Mouse (Mus musculus): Measurements from ENCODE around the gene Cbfb.
A peak's percentile ranks its signal among the peaks of the same experiment; 100 is the strongest.

Cbfb gene

GRCm38 (mm10) chr8:105251954-105252353, 81.5 kb downstream of the Cbfb start:
- DNase-seq (ENCODE audit: low spot score in 2 of 2): no peak

- DNase-seq (ENCODE audit: low spot score in 2 of 2): no peak
These were observed 82.4 kb downstream of the Cbfb start for GRCm38 (mm10) chr8:105252680-105253537.

DNA sequence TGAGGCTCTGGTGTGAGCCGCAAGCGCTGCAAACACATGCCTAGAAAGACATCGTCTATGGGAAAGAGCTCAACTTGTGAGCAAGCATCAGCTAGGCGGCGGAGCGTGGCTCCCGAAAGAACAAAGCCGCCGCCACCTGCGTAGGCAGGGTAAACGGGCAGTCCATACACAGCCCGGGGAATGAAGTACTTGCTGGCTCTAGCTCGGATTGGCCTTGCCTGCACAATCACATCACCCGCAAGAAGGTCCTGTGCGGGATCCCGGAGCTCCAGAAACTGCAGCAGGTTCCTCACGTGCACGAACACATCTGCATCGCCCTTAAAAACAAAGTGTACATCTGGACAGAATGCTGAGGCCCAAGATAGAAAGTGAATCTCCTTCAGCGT, 83.3 kb downstream of the Cbfb start:
- DNase-seq (ENCODE audit: low spot score in 2 of 2): no peak

DNA sequence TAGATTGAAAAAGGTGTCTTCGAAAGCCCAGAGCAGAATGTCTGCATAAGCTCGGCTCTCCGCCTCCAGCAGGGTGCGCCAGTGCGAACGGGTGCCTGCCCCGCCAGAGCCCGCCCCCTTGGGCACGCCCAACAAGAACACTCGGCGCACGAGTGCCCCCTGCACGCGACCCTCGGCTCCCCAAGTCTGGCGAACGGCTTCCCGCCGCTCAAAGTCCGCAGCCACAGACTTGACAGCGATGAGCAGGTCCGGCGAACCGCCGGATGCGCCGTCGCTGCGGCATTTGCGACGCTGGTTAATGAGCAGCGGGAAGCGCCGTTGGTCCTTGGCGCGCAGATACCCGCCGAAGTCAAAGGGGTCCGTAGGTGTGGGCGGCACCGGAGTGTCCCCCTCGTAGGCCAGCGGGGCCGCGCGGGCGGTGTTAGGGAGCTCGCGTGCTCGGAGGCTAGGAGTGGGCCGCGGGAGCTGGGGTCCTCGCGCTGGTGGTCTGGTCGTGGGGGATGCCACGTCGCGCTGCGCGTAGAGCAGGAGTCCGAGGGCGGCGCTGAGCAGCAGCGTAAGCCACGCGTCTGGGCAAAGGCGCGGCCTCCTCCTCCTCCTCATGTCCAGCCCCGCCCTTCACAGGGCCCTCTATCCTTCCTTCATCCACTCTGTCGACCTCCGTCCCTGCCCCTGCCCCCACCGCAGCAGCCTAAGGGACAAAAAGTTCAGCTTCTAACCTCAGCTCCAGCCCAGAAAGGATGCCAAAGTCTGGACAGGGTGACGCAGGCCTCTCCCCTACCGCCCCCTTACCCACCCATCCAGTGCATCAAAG, 83.9 kb downstream of the Cbfb start:
- DNase-seq (ENCODE audit: low spot score in 2 of 2): peak; percentile 84 to 94

DNA sequence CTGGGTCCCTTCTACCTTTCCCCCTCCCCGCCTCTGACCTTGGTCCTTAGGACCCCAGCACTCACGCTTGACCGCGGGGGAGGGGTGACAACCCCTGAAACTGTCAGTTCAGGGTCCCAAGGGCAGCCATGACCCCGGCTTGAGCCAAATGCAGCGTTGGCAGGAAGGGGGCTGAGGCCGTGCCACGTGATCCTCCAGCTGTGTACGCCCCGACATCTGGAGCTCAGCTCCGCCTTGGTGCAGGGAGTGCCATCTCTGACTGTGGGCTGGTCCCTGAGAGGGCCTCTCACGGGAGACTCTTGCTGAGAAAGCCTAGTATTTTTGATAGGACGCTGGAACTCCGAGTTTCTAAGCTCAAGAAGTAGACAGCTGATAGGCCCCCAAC, 84.5 kb downstream of the Cbfb start, which contains the start of gene B3gnt9:
Gene B3gnt9, minus strand, starts transcription at position 188 of the 385 bp plus-strand sequence.
- no peak for DNase-seq (ENCODE audit: low spot score in 2 of 2)

DNA sequence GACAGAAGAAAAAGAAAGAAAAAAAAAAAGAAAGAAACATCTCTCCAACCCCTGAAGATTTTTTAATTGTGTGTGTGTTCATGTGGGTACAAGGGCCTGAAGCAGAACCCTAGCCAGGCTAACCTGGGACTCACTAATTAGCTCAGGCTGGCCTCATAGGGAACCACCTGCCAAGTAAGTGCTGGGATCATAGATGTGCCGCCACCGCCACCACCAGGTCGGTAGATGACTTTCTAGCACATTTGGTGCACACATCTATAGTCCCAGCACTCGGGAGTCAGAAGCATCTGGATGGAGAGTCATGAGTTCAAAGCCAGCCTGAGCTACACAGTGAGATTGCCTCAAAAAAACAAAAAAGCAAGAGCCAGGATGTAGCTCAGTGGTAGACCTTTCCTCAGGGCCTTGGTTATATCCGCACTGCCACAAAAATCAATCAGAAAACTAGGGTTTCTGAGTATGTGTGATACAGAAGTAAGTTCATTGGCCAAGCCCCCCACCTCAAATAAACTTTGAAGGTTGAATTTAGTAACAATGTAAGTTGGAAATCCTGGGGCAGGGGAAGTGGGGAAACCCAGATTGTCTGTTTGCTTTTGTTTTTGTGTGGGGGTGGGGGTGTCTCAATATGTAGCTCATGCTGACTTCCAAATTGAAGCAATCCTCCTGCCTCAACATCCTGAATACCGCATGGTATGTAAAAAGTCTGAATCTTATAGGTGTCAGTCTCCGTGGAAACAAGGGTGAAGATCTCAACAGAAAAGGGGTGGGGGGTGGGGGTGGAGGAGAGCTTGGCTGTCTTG, 87.0 kb downstream of the Cbfb start:
- no peak for DNase-seq (ENCODE audit: low spot score in 2 of 2)

DNA sequence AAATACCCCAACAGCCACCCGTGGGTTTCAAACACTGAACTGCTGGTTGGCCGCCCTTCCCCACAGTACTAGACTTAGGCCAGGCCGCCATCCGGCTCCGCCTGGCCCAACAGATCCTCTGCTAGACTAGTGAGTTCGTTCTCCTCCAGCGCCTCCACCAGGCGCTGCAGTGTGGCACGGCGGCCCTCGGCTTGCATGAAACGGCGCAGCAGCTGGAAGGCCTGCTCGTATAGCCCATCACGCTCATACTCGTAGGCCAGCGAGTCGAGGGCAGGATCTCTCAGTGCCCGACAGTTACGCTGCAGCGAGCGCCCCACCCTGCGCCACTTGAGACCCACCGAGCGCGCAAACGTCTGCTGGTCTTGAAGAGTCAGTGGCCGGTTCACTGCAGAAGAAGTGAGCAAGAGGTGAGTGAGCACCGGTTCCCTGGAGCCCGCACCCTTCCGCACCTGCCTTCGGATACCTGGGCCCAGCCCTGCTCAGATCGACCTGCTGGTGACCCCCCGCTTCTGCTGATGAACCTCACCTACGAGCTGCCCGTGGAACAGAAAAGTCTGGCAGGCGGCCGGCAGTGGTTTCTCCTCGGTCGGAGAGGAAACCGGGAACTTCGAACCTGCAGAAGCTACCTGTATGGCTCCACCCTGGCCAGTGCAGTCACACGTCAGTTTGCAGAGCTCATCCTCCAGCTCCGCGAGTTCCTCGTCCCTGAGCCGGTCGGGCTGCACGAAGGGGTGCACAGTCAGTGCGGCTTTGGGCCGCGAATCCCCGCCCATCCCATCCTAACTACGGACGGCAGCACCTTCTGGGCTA, 88.6 kb downstream of the Cbfb start:
- no peak for DNase-seq (ENCODE audit: low spot score in 2 of 2)

DNA sequence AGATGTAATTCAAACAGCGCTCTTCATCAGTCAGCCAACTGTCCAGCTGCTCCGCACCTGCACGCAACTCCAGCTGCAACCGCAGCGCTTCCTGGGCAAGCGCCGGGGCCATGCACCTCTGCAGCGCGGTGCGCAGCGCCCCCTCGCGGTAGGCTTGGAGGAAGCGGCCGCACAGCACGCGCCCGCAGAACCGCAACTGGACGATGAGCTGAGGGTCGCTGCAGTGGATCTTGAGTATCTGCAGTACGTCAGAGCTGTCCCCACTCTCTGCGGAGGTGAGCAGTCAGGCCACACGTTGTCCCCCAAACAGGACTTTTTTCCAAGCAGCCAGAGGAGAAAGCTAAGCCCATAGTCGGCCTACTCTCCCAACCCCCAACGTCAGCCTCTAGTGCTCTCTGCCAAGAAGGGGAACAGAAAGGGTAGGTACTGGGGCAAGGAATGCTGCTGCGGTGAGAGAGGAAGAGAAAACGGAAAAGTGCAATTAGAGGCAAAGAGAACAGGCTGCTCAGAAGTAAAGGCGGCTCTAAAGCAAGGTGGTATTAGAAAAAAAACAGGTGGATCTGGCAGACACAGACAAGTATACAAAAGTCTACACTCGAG, 89.3 kb downstream of the Cbfb start:
- peak; percentile 81 to 86 for DNase-seq (ENCODE audit: low spot score in 2 of 2)

GRCm38 (mm10) chr8:105260371-105261099, 90.1 kb downstream of the Cbfb start:
- no peak for DNase-seq (ENCODE audit: low spot score in 2 of 2)

DNA sequence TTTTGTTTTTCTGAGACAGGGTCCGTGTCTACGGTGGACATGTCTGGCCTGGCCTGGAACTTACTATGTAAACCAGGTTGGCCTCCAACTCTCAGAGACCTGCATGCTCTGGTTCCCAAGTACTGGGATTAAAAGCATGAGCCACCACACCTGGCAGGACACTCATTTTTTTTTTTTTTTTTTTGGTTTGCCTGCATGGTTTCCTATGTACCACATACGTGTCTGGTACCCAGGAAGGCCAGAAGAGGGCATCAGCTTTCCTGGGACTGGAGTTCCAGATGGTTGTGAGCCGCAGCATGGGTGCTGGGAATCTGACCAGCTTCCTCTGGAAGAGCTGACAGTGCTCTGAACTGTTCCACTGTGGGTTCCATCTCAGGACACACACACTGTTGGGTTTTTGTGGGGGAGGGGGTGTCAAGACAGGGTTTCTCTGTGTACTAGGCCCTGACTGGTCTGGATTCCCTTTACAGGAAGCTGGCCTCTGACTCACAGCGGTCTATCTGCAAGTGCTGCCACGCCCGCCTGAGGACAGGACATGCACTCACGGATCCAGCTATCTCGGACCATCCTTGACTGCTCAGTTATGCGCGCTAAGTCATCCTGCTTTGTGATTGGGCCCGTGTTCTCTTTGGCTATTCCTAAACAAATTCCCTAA, 91.0 kb downstream of the Cbfb start:
- DNase-seq (ENCODE audit: low spot score in 2 of 2): no peak

- DNase-seq (ENCODE audit: low spot score in 2 of 2): no peak
These were observed 92.9 kb downstream of the Cbfb start for GRCm38 (mm10) chr8:105263244-105263912.

DNA sequence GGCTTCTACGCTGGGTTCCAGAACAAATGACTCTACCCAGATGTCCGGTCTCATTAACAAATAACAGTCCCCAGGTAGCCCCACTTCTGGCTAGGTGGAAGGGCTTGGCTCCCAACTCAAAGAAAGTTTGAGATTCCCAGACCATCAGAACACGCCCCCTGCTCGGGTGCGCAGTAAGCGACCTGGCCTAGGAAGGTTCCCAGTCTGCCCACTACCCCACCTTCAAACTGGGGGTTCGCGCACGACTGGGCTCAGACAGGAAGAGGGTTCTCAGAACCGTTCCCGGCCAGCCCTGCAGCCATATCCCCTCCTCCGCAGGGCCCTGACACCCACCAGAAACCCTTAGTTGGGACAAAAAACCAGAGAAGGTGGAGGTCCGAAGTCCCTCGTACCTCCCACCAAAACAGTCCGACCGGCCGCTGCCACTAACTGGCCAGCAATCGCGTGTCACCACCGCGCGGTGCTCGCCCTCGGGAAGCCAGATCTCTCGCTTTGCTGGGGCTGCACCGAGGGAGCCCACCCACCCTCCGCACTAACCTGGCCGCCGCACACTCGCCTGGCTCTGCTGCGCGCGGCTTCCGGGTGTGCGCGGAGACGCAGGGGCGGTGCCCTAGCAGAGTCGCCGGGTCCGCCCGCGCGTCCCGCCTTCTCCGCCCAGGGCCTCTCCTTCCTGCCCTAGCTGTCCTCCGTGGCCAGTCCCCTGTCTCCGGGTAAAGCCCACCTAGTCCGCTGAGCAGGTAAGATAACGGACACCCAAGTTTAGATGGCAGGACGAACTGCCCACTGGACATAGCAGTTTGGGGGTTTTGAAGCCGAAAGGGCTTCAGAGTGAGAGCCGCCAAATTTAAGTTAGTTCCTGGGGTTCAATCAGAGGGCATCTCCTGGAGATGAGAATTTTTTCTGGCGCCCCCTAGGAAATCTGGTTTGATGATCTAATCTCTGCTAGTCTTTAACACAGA, 93.8 kb downstream of the Cbfb start, which contains the start of the genes Tradd and Fbxl8:
Gene Tradd, minus strand, starts transcription at position 586 of the 959 bp plus-strand sequence.
Gene Fbxl8, plus strand, starts transcription at position 625 of the 959 bp plus-strand sequence.
- DNase-seq (ENCODE audit: low spot score in 2 of 2): no peak

- no peak for DNase-seq (ENCODE audit: low spot score in 2 of 2)
These were observed 94.7 kb downstream of the Cbfb start for GRCm38 (mm10) chr8:105265128-105265527.

DNA sequence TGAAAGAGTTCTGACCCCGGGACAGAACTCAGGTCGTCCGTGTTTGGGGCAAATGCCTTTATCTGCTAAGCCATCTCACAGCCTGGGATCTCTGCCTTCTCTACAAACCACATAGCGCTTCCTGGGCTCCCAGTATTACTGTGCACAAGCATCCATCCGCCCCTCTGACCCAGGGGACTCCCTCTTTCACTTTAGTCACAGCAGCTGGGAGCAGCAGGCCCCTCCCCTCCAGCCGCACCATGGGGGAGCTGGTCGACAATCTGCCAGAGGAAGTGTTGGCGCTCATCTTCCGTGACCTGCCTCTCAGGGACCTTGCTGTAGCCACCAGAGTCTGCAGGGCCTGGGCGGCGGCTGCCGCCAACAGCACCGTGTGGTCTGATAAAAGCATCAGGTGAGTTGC, 96.3 kb downstream of the Cbfb start:
- no peak for DNase-seq (ENCODE audit: low spot score in 2 of 2)
